Mouse (Mus musculus) CH12.LX (cell line): ENCODE data around the gene Prkar1b.

Source experiments
- CTCF ChIP-seq, 2 experiments: IDR thresholded peaks in 1 of 2; conservative IDR thresholded peaks in 1 of 2; 2 replicates each; pipeline ENCODE4 v1.5.1; 2011 to 2012; ENCODE audit warnings: low read depth in 2 of 2, low read length in 2 of 2, improper control_type of control experiment in 1 of 2, inconsistent platforms in 1 of 2, mild to moderate bottlenecking in 1 of 2, moderate library complexity in 1 of 2
- E2F4 ChIP-seq: IDR thresholded peaks from 2 replicates; pipeline ENCODE4 v1.6.1; 2011; ENCODE audit warnings: low read depth, low read length, improper control_type of control experiment; ENCODE audit not compliant: insufficient replicate concordance
- EP300 ChIP-seq: IDR thresholded peaks from 2 replicates; pipeline ENCODE4 v1.6.1; 2011; ENCODE audit warnings: low read length, improper control_type of control experiment
- KAT2A ChIP-seq: IDR thresholded peaks from 2 replicates; pipeline ENCODE4 v1.6.1; 2012; ENCODE audit warnings: low read length, improper control_type of control experiment, inconsistent platforms; ENCODE audit not compliant: insufficient replicate concordance
- MAX ChIP-seq: IDR thresholded peaks from 2 replicates; pipeline ENCODE4 v1.6.1; 2011; ENCODE audit warnings: low read length, improper control_type of control experiment
- NELFE ChIP-seq: IDR thresholded peaks from 2 replicates; pipeline ENCODE4 v1.6.1; 2011; ENCODE audit warnings: low read depth, low read length, improper control_type of control experiment
- NRF1 ChIP-seq: IDR thresholded peaks from 2 replicates; pipeline ENCODE4 v1.6.1; 2014; ENCODE audit warnings: low read depth, mild to moderate bottlenecking, inconsistent platforms, low read length, improper control_type of control experiment, moderate library complexity
- POLR2A ChIP-seq: IDR thresholded peaks from 2 replicates; pipeline ENCODE4 v1.6.1; 2011; ENCODE audit warnings: low read depth, mild to moderate bottlenecking, improper control_type of control experiment, low read length
- UBTF ChIP-seq: IDR thresholded peaks from 2 replicates; pipeline ENCODE4 v1.6.1; 2012; ENCODE audit warnings: low read depth, mild to moderate bottlenecking, inconsistent platforms, low read length, improper control_type of control experiment, moderate library complexity
- ZC3H11A ChIP-seq: IDR thresholded peaks from 2 replicates; pipeline ENCODE4 v1.6.1; 2012; ENCODE audit warnings: low read depth, mild to moderate bottlenecking, inconsistent platforms, low read length, improper control_type of control experiment
- ZNF384 ChIP-seq: IDR thresholded peaks from 2 replicates; pipeline ENCODE4 v1.6.1; 2012; ENCODE audit warnings: low read depth, low read length, improper control_type of control experiment, inconsistent platforms

- TF ChIP-seq ZC3H11A = no peak
- no peak for TF ChIP-seq NRF1
- TF ChIP-seq POLR2A = no peak
- no peak for TF ChIP-seq NELFE
- no peak for TF ChIP-seq CTCF (conservative IDR thresholded peaks at IDR 0.05 in 1 of 2, IDR thresholded peaks at IDR 0.05 in 1 of 2; ENCODE audit: low read depth in 2 of 2, low read length in 2 of 2)
- TF ChIP-seq KAT2A = no peak
- TF ChIP-seq UBTF = no peak
- no peak for TF ChIP-seq E2F4
- TF ChIP-seq MAX = no peak
- TF ChIP-seq ZNF384 = no peak
- TF ChIP-seq EP300 = no peak
Measured at GRCm38 (mm10) chr5:139034746-139035145, 115.1 kb downstream of the Prkar1b start.
